Mouse (Mus musculus): ENCODE results near the gene Lipe.

Lipe gene

GRCm38 (mm10) chr7:25358721-25359206 lies 39.7 kb downstream of the Lipe start:
- peak; percentile 28 for DNase-seq

GRCm38 (mm10) chr7:25348861-25349260 lies 49.6 kb downstream of the Lipe start:
- no peak for DNase-seq

- DNase-seq, result no peak
Measured at GRCm38 (mm10) chr7:25341000-25341784, 57.3 kb downstream of the Lipe start.

GRCm38 (mm10) chr7:25339329-25339728 lies 59.2 kb downstream of the Lipe start:
- no peak for DNase-seq

GRCm38 (mm10) chr7:25334472-25334871 lies 64.0 kb downstream of the Lipe start:
- no peak for DNase-seq

- peak; percentile 76 for DNase-seq
Measured at GRCm38 (mm10) chr7:25333596-25334307, 64.8 kb downstream of the Lipe start.
